Mouse (Mus musculus) right cerebral cortex, adult 2 months (tissue): Measurements from ENCODE around the gene Hdac7.

Experiments used
- DNase-seq, 2 experiments: peaks; one replicate each; pipeline ENCODE4 v3.0.0; 2021 to 2022; ENCODE audit warnings: low spot score in 2 of 2

Gene Hdac7

DNA sequence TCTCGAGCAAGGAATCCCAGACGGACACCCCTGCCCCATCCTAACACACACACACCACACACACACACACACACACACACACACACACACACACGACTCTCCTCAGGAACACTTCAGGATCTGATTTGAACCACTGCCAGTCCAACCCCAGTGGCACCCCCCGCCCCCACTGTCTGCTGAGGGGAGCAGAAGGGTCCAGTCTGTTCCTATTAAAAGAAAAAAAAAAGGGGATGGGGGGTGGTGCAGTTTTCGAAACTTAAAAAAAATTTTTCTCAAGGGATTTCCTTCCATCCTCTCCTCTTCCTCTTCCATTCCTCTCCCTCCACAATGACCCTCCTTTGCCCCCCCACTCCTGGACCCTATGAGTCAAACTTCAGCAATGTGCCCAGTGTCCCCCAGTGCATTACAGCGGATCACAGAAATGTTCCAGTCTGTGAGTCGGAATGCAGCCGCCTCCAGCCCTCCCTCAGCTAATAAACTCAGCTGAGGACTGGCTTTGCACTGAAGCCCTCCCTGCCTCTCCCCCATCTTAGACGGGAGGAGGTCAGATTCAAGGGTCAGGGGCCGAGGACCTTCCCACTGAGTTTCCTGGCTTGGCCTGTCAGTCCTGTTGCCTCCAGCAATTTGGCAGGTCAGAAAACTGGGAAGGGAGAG, 12.2 kb downstream of the Hdac7 start:
- no peak for DNase-seq

DNA sequence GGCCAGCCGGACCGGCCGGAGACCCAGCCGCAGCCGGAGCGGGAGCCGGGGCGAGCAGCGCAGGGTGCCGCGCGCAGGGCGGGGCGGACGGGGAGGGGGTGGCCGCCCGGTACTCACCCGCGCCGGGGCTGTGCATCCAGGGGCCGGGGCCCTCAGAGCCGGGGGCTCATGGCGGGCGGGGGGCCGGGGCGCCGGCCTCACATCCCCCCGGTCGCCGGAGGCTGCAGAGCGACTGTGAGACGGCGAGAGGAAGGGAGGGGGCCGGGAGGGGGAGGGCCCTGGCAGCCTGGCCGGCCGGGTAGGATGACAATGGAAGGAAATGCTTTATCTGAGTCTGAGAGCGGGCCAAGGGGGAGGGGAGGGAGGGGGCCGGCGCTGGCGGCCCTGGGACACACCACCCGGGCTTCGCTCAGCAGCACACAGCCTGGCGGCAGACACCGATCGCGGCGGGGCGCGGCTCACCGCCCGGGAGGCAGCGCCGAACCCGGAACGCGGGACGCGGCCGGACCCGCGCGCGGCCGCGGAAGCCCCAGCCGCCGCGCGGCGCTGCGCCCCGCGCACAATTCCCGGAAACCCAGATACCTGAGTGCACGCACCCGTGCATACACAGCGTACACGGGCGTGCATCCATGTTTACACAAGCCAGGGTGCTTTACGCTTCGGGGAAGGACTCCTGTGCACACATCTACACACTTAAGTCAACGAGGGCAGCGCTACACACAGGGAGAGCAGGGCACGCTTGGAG, 12.9 kb downstream of the Hdac7 start:
- DNase-seq = peak; percentile 51 to 71

DNA sequence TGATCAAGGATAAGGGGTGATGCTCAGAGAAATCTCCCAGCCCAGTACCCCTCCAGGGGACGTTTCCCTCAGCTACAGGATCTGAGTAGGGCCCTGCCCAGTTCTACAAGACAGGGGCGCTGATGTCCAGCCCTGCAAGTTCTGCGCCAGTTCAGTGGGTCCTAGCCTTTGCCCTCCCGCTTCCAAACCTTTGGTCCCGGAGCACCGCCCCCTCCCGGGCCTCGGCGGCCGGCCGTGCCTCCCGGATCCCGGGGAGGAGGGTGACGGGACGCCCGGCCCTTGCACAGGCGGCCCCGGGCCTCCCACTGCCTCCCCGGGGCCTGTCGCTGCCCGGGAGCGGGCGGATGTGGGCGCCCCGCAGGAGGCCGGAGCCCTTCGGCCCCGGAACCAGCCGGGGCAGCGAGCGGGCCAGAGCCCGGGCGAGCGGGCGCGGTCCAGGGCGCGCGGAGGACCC, 13.5 kb downstream of the Hdac7 start:
- DNase-seq = peak in 1 of 2 experiments; percentile 32

DNA sequence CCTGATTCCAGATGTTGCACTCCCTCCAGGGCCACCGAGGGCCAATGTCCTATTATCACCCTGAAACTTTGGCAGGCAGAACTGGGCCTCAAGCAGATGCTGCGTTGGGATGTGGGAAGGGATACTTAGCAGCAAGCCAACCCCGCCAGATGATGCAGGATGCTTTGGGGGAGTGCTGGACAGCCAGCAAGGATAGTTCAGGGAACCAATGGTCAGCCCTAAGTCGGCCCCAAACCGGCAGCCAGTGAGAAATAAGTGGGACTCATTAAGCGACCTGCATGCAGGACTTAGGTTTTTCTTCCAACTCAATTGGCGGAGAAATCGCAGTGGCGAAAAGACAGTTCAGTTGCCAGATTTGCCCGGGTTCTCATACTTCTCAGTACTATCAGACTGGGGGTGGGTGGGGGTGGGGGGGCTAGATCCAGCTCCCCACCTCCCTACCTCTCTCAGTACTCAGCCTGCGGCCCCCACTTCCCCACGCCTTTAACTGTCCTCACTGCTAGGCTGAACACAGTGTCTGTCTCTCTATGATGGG, 14.0 kb downstream of the Hdac7 start:
- DNase-seq = peak; percentile 42 to 63

DNA sequence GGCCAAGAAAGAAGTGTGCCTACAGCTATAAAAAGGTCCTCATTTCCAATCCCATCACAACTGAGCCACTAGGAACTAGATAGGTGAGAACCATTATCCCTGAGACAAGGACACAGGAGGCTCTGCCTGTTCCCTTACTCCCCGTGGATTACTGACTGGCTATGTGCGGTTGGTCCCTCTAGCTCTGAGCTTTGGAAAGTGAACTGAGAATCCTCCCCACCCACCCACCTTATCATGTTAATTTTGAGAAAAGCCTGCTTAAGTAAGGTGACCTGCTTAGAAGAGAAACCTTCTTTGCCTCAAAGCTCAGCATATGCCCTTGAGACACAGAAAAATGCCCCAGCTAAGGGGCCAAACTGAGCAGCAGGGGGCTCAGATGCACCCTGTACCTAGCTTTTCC, 14.9 kb downstream of the Hdac7 start:
- no peak for DNase-seq

DNA sequence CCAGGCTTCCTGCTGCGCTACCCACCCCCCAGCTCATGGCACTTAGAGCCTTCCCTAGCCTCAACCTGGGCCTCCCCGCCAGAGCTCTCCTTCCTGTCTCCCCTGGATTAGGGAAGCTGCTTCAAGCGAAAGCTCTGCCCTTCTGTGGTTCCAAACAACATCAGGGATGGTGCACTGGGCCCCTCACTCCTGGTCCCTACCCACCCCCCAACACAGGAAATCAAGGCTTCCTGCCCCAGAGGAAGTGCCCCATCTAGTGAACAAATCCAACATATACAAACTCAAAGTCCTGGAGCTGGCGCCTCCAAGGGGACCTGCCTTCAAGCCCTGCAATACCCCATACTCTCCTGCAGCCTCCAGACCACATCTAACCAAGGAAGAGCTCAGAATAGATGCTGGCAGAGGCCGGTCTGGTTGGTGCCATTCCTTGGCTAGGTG, 15.4 kb downstream of the Hdac7 start:
- no peak for DNase-seq

DNA sequence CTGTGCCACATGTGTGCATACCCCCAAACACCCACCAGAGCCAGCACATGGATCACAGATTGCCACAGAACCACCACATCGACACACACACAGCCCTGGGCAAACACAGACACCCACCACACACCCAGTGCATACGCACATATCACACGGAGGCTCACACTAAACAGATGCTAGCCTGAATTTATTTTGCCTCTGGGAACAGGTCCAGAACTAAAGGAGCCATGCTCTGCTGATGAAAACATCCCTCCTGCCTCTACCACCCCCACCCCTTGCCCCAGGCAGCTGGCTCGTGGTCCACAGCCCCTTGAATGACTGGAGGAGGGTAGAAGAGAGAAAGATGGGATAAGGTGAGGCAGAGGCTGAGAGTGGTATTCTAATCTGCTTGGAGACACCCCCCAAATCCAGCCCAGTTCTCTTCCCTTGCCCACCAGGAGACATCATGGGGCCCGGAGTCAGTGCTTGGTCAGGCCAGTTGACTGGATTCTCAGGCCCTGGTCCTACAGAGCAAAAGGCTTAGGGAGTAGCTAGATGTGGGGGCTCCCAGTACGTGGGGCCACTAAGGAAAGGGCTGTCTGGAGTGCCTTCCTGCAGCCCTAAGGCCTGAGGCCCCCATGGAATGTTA, 16.0 kb downstream of the Hdac7 start:
- DNase-seq = peak; percentile 62 to 75

DNA sequence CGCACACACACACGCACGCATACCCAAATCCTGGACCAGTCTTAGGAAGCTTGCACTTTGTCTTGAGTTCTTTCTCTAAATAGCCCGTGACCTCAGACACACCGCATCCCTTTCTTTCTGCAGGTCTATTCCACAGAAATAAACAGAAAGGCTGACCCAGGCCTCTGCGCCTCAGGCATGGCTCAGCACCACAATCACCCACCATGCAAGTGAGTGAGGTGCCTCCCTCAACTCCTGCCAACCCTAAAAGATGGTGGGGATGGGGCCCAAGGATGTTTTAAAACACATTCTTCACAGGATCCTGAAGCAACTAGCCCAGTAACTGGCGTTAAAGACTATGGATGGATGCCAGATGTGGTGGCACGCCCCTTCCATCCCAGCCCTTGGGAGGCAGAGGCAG, 16.9 kb downstream of the Hdac7 start:
- no peak for DNase-seq

DNA sequence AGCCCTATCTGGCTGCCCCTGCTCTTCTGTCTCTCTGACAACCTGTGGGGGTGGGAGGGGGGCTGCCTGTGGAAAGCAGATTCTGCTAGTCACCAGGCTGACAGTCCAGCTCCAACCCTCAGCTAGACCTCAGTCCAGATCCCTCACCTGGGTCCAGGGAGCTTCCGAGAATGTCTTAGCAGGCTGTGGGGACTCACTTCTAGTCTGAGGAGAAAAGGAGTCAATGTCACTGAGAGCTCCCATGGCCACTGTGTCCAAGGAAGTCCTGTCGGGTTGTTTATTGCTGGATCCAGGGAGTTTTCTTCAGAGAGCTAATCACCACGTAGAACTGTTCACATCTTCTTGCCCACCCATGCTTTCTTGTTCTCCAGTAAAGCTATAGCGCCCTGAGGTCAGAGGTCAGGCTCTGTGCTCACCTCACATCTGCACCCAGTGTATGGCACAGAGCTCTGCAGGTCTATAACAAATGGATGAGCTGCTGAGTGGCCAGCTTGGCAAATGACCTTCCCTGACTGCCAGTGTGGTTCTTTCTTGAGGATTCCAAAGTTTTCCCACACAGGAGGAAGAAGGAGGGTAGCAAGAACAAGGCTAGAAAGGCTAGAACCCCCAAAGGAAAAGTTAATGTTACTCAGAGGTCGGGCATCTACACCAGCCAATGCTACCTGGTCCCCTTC, 17.6 kb downstream of the Hdac7 start:
- no peak for DNase-seq

DNA sequence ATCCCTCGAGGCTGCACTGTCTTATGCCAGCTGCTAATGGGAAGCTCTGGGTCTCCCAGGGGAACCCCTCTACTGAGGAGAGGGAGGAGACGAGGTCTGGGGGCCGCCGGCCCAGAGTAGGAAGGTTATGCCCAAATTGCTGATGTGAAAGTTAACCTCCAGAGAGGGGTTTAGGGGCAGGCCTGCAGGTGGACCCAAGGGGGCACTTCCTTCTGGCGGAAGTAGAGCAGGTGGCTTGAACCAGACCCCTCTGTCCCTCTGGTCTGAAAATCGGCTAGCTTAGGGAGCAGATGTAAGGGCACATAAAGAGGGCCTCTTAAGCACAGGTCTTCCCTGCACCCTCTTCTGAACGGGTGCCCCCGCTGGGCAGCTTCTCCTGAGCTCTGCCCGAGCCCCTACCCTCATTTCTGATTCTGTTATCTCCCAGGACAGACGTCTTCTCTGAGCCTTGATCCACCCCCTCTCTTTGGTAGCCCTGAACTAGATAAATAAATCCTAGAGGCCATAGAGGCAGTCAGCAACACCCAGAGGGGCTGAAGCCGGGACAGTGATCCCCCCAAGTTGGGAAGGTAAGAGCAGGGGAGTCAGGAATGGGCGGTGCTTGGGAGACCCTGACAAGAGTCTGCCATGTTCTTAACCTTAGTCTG, 18.2 kb downstream of the Hdac7 start:
- no peak for DNase-seq

DNA sequence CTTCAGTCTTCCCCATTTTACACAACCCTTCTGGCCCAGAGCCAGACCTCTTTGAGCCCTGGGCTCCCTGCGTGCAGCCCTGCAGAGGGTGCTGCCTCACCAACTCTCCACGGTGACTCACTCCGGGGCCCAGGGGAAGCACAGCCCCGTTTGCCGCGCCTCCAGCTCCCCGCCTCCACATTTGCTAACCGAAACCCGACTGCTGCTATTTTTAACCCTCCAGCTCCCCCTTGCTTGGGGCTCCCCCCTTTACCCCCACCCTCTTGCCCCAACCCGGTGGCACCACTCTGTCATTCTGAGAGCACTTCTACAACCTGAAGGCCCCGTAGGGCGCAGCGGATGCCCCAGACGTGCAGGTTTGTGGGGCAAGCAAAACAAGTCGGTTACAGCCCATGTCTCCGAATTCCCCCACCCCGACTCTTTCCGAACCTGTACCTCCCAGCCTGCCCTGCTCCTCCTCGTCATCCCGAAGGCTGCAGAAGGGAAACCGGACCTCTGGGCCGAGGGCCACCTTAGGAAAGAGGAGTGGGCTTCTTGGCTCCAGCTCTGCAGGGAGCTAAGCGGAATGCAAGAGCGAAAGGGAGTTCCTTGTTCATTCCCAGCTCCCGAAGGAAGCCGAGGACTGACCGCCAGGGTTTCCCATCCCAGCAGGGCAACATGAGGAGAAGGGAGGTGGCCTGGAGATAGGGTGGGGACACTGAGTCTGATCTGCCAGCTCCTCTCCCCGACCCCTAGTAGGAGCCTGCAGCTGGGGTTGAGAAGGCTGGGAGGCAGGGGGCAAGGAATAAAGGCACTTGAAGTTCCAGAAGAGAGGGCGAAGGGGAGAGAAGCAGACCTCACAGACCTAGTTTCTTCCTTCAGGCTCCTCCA, 19.0 kb downstream of the Hdac7 start:
- peak; percentile 77 to 81 for DNase-seq

DNA sequence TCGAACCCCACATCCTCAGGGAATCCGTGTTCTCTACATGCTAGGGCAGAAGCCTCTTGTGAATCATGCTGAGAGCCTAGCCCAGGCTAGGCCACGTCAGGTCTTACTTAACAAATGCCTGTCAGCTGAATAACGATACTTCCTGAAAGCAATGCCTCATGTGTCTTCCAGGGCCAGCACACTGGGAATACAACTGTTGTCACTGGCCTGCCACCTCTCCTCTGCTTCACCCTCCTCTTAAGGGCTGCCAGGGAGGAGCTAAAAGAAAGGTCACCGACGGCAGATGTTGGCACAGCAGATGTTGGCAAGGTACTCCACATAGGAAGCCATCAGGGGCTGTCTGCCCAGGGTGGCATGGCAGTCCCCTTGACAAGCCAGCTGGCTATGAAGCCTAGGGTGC, 20.3 kb downstream of the Hdac7 start:
- DNase-seq = no peak

DNA sequence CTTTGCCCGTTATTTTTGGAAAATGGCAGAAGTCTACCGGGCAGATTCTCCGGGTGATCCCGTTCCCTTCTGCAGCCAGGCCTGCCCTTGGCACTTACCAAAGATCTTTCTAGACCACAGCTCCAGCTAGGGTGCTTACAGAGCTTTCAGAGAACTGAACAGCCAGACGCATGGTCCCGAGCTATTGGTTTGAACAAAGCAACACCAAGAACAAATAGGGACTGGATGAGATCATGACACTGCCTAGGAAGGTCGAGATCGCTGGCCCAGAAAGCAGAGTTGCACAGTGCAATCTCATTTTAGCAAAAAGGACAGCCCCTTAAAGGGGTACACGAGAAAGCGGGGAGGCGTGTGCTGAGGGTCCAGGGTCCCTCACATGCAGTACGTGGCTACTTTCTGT, 20.8 kb downstream of the Hdac7 start:
- no peak for DNase-seq

DNA sequence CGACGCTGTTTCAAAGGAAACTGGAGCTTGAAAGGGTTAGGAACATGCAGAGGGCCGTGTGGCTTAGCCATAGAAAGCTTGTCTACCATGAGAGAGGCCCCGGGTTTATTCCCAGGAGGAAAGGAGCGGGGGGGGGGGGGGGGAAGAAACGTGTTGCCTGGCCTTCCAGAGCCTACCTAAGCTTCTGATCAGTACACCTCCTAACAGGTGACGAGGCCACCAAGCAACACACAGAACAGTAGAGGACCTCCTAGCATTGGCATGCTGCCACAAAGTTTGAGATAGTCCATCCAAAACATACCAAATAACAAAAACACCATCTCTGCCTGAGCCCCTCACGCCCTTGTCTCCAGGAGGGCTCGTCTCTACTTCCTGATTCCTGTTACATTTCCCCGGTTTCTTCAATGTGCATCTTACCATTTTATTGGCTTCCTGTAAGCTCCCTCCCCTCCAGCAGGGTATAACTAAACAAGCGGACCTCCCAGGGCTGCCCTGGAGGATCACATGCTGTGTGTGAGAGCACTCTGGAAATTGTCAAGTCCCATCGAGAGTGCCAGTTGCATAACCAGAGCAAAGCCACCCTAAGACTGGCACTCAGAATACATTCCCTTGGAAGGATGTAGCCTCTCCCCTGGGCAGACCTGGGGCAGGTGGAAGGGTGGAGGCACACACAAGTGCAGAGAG, 21.6 kb downstream of the Hdac7 start:
- DNase-seq = no peak

DNA sequence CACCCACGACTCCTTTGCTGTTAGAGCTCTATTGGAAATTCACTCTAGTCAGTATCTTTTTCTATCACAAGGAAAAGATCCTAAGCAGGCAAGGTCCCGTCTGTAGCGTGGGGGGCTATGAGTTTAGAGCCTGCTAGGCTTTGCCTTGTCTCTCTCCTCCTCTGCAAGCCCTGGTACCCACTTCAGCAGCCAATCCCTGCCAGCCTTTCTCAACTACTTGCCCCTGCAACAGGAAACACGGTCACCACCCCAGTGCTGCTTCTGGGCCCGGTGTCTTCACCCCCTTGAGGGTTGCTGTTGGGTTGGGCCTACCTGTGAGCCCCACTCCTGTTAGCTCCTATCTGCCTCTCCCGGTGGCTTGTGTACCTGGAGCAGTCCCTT, 22.3 kb downstream of the Hdac7 start:
- no peak for DNase-seq

DNA sequence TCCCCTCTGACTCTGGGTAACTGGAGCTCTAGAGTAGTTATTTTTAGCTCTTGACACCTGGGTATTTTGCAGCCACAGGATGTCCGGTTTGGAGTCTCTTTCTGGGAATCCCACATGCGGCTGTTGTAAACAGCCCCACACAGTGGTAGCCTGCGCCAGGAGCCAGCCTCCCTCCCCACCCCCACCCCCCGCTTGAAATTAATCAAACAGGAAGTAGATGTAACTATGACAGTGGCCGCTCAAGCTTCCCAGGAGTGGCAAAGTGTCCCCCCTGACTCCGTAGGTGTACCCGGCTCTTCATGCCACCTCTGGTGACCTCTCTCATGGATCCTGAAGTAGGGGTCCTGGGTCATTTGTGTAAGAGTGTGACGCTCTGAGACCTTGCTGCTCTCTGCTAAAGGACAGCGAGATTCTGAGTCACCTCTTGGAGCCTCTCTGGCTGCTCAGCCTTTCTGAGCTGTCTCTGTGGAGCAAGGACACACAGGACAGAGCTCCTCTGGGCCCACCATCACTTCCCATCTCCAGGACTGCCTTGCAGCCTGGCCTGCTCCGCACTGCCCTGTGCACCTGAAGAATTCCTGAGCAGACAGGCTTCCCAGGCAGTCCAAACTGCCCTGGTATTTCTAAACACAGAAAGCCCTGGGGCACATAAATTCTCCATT, 22.9 kb downstream of the Hdac7 start:
- DNase-seq = no peak

DNA sequence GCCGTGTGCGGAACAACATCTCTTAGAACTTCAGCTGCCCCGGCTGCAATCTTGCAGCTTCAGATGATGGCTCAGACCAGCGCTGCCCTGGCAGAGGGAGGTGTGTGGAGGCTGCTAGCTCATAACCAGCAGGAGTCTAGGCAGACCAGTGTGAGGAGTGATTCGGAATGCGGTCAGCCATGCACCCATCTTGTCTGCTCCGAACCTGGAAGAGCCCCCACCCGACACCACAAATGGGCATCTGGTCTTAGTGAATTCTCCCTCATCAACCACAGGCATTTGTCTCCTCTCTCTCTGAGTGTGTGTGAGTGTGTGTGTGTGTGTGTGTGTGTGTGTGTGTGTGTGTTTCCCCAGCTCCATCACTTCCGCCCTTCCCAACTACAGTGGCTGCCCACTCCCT, 24.4 kb downstream of the Hdac7 start:
- no peak for DNase-seq

DNA sequence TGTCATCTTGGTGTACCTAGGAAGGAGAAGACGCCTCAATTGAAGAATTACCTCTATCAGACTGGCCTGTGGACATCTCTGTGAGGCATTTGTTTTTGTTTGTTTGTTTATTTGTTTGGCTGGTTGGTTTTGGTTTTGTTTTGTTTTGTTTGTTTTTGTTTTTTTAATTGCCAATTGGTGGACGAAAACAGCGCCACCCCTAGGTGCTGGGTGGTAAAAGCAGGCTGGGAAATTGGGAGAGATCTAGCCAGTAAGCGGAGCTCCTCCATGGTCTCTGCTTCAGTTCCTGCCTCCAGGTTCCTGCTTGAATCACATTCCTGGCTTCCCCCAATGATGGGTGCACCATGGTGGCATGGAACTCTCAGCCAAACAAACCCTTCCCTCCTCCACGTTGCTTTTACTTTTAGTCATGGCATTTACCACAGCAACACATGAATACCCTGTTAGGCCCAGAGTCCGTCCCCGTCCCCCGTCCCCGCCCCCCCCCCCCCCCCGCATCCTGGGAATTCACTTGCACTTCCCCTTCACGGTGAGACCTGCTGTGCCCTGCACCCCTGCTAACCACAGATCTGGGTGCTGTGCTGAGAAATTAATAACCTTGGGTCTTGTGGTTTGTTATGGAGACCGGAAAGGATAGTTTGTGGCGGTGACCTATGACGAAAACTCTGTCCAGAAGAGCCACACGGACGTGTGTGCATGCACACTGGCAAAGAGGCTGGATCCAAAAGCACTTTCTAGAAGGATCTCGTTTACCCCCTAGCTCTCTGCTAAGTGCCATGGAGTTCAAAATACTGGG, 27.9 kb downstream of the Hdac7 start:
- DNase-seq = no peak

DNA sequence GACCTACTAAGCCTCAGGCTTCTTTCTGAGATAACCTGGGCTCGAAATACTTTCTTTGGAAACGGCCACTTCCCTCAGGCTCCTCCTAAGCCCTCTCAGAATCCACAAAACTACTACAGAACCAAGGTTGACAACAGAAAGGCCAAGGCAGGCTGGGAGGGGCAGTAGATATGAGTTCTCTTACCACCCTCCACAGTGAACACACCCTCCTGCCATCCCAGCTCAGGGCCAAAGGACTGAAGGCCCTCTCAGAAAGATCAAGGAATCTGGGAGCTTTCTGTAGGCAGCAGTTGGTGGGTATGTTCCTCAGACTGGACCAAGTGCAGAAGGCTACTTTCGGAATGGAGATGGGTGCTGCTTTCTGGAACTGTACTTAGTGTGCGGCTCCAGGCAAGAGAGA, 29.0 kb downstream of the Hdac7 start:
- no peak for DNase-seq
